In the genomic region with DNA sequence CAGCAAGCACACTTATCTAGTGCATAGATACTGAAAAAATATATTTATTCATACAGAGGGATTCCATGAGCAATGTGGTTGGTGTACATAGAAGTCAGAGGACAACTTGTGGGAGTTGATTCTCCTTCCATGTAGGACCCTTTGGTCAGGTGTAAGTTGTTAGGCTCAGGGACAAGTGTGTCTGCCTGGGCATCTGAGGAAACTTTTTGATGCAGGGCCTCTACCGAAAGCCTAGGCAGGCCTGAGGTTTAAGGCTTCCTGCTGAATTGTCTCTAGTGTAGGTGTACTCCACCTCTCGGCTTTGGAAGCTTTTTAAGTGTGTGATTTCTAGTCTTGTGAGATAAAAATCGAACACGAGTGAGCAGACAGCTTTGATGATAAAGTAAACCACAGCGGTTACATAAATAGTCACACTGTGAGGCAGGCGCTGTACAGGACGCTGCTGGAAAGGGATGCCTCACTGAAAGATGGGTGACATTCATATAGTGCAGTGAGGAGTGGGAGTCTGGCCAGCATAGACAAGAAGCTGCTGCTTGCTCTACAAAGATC, we compare ENCODE assay signal across 8 mouse cellular contexts. TPM values are rescaled to one million over a fixed set of nuclear protein-coding genes. Genes with fewer than 3 reads are reported as not detected.
DNase-seq lines count a peak whose midpoint lies in the region; ATAC-seq and TF ChIP-seq lines count a peak whose summit lies in the region.

No protein-coding gene starts in this region.

- peak overlapping the region; percentile 100 for H3K9ac ChIP-seq in forebrain, embryonic 14.5 days (ENCODE audit: low read length)
- peak overlapping the region; percentile 100 for H3K9ac ChIP-seq in liver, embryonic 11.5 days (ENCODE audit: low read depth, low read length)
- peak overlapping the region; percentile 99 for H3K9ac ChIP-seq in stomach, embryonic 15.5 days

- no peak for ATAC-seq in forebrain, embryonic 14.5 days
- no peak for ATAC-seq in liver, embryonic 11.5 days (replicated peaks; ENCODE audit: low FRiP score)
- ATAC-seq in stomach, embryonic 15.5 days (ENCODE audit: insufficient read depth, low FRiP score, low read depth): no peak

- peaks cover 29% of the 10 kb centered on the region for H3K36me3 ChIP-seq in heart, embryonic 10.5 days
- H3K36me3 ChIP-seq in E14TG2a.4 (ENCODE audit: insufficient read depth, low read length): peaks cover 64% of the 10 kb centered on the region
- H3K36me3 ChIP-seq in forebrain, embryonic 14.5 days (ENCODE audit: control insufficient read depth, insufficient read depth, low read length): peaks cover 13% of the 10 kb centered on the region
- peaks cover 21% of the 10 kb centered on the region for H3K36me3 ChIP-seq in liver, embryonic 11.5 days (ENCODE audit: control insufficient read depth, insufficient read depth, low read length)
- 0 out of 2 replicates have a peak, but pooled peaks cover 5% of the 10 kb centered on the region for H3K36me3 ChIP-seq in stomach, embryonic 15.5 days

- no peak for DNase-seq in heart, embryonic 10.5 days (ENCODE audit: low spot score)
- DNase-seq in heart, adult 18-20 months: no peak
- no peak for DNase-seq in forebrain, embryonic 14.5 days (ENCODE audit: low spot score)
- no peak for DNase-seq in liver, embryonic 11.5 days (ENCODE audit: low spot score)
- DNase-seq in embryo, embryonic 10 days (ENCODE audit: low spot score): no peak
- no peak for DNase-seq in adrenal gland, adult 18-20 months (ENCODE audit: low spot score in 2 of 2)

- H3K4me1 ChIP-seq in heart, embryonic 10.5 days: peaks cover 18% of the 10 kb centered on the region
- peaks cover 58% of the 10 kb centered on the region for H3K4me1 ChIP-seq in E14TG2a.4 (replicated peaks; ENCODE audit: low read depth, low read length)
- H3K4me1 ChIP-seq in forebrain, embryonic 14.5 days (ENCODE audit: control insufficient read depth, insufficient read depth, low read length): peaks cover 25% of the 10 kb centered on the region
- peaks cover 29% of the 10 kb centered on the region for H3K4me1 ChIP-seq in liver, embryonic 11.5 days (replicated peaks; ENCODE audit: control insufficient read depth, insufficient read depth, low read length)
- H3K4me1 ChIP-seq in stomach, embryonic 15.5 days: peaks cover 11% of the 10 kb centered on the region

- H3K4me2 ChIP-seq in forebrain, embryonic 14.5 days (ENCODE audit: low read length): peak overlapping the region; percentile 97
- H3K4me2 ChIP-seq in liver, embryonic 11.5 days: peak overlapping the region; percentile 95
- peak overlapping the region; percentile 81 for H3K4me2 ChIP-seq in stomach, embryonic 15.5 days

- peak overlapping the region; percentile 98 for H3K4me3 ChIP-seq in heart, embryonic 10.5 days
- peak overlapping the region; percentile 94 for H3K4me3 ChIP-seq in E14TG2a.4 (replicated peaks; ENCODE audit: low read length)
- H3K4me3 ChIP-seq in forebrain, embryonic 14.5 days (ENCODE audit: low read depth, low read length): peak overlapping the region; percentile 93
- peak overlapping the region; percentile 95 for H3K4me3 ChIP-seq in liver, embryonic 11.5 days (ENCODE audit: low read depth, low read length)
- H3K4me3 ChIP-seq in stomach, embryonic 15.5 days (replicated peaks): peak overlapping the region; percentile 97

- 14% methylated on average over 7 of the region's 7 CpGs for WGBS in heart, embryonic 10.5 days
- WGBS in forebrain, embryonic 14.5 days: 41% methylated on average over 7 of the region's 7 CpGs
- WGBS in liver, embryonic 11.5 days: 7% methylated on average over 7 of the region's 7 CpGs
- 2% methylated on average over 7 of the region's 7 CpGs for WGBS in stomach, embryonic 15.5 days

- no peaks in the 10 kb centered on the region for H3K9me3 ChIP-seq in heart, embryonic 10.5 days
- H3K9me3 ChIP-seq in E14TG2a.4 (ENCODE audit: low read length): no peaks in the 10 kb centered on the region
- H3K9me3 ChIP-seq in forebrain, embryonic 14.5 days (replicated peaks; ENCODE audit: control insufficient read depth, low read length): no peaks in the 10 kb centered on the region
- H3K9me3 ChIP-seq in liver, embryonic 11.5 days (ENCODE audit: control insufficient read depth, low read length): no peaks in the 10 kb centered on the region
- no peaks in the 10 kb centered on the region for H3K9me3 ChIP-seq in stomach, embryonic 15.5 days

- no peak for TF ChIP-seq CTCF in E14TG2a.4 (conservative IDR thresholded peaks at IDR 0.05; ENCODE audit: low read length)

- peak overlapping the region; percentile 100 for H3K27ac ChIP-seq in heart, embryonic 10.5 days
- 0 out of 2 replicates have a peak overlapping the region, but pooled peaks have one; percentile 100 for H3K27ac ChIP-seq in forebrain, embryonic 14.5 days (ENCODE audit: low read depth, low read length)
- no peak overlapping the region for H3K27ac ChIP-seq in liver, embryonic 11.5 days (ENCODE audit: low read depth, low read length)
- peak overlapping the region; percentile 99; the same call in 1 of the 2 replicates for H3K27ac ChIP-seq in stomach, embryonic 15.5 days

- no peaks in the 10 kb centered on the region for H3K27me3 ChIP-seq in heart, embryonic 10.5 days (ENCODE audit: insufficient read depth, poor library complexity, severe bottlenecking)
- no peaks in the 10 kb centered on the region for H3K27me3 ChIP-seq in E14TG2a.4 (ENCODE audit: insufficient read depth, low read length)
- no peaks in the 10 kb centered on the region for H3K27me3 ChIP-seq in forebrain, embryonic 14.5 days (replicated peaks; ENCODE audit: control insufficient read depth, insufficient read depth, low read length)
- H3K27me3 ChIP-seq in liver, embryonic 11.5 days (replicated peaks; ENCODE audit: control insufficient read depth, insufficient read depth, low read length): no peaks in the 10 kb centered on the region
- no peaks in the 10 kb centered on the region for H3K27me3 ChIP-seq in stomach, embryonic 15.5 days (replicated peaks)

RNA-seq across cellular contexts. Expression of a gene that starts 1.6 kb away (rescaled TPM):
- 179 and 249 TPM in 2 replicates for polyA plus RNA-seq in heart, embryonic 10.5 days (2016; fragmentation: Nextera tagmentation; extraction: Ambion mirVana)
- 10 to 100 TPM; 51.2 to 52.5 TPM for total RNA-seq in heart, adult 18-20 months (2021)
- 292 and 293 TPM in 2 replicates for polyA plus RNA-seq in forebrain, embryonic 14.5 days (2014; fragmentation: Nextera tagmentation; extraction: Ambion mirVana)
- polyA plus RNA-seq in liver, embryonic 11.5 days (2014; fragmentation: Nextera tagmentation; extraction: Ambion mirVana): 234 and 253 TPM in 2 replicates
- 191 and 208 TPM in 2 replicates for polyA plus RNA-seq in stomach, embryonic 15.5 days (2015; fragmentation: Nextera tagmentation; extraction: Ambion mirVana)
- total RNA-seq in adrenal gland, adult 18-20 months (2021): 100 to 1,000 TPM; 107 to 113 TPM

RNA-seq across cellular contexts. Expression of a gene that starts 1.7 kb away (rescaled TPM):
- polyA plus RNA-seq in heart, embryonic 10.5 days (2016; fragmentation: Nextera tagmentation; extraction: Ambion mirVana): 30.5 and 32.1 TPM in 2 replicates
- 100 to 1,000 TPM; 118 to 137 TPM for total RNA-seq in heart, adult 18-20 months (2021)
- polyA plus RNA-seq in forebrain, embryonic 14.5 days (2014; fragmentation: Nextera tagmentation; extraction: Ambion mirVana): 21.6 and 28.2 TPM in 2 replicates
- 29.7 and 33.1 TPM in 2 replicates for polyA plus RNA-seq in liver, embryonic 11.5 days (2014; fragmentation: Nextera tagmentation; extraction: Ambion mirVana)
- polyA plus RNA-seq in stomach, embryonic 15.5 days (2015; fragmentation: Nextera tagmentation; extraction: Ambion mirVana): 30.9 and 34.9 TPM in 2 replicates
- 10 to 100 TPM; 75.4 to 76.8 TPM for total RNA-seq in adrenal gland, adult 18-20 months (2021)

RNA-seq across cellular contexts. Expression of a gene that starts 45.8 kb away (rescaled TPM):
- polyA plus RNA-seq in heart, embryonic 10.5 days (2016; fragmentation: Nextera tagmentation; extraction: Ambion mirVana): 4.2 and 10.8 TPM in 2 replicates
- 1 to 10 TPM; 4.4 to 5.0 TPM for total RNA-seq in heart, adult 18-20 months (2021)
- 3.1 and 4.7 TPM in 2 replicates for polyA plus RNA-seq in forebrain, embryonic 14.5 days (2014; fragmentation: Nextera tagmentation; extraction: Ambion mirVana)
- polyA plus RNA-seq in liver, embryonic 11.5 days (2014; fragmentation: Nextera tagmentation; extraction: Ambion mirVana): 12.1 and 15.4 TPM in 2 replicates
- polyA plus RNA-seq in stomach, embryonic 15.5 days (2015; fragmentation: Nextera tagmentation; extraction: Ambion mirVana): 57.5 and 78.6 TPM in 2 replicates
- total RNA-seq in adrenal gland, adult 18-20 months (2021): under 1 TPM in 1 of 2 experiments, not detected in 1; 0.30 TPM

RNA-seq across cellular contexts. Expression of a gene that starts 54.3 kb away (rescaled TPM):
- 102 and 155 TPM in 2 replicates for polyA plus RNA-seq in heart, embryonic 10.5 days (2016; fragmentation: Nextera tagmentation; extraction: Ambion mirVana)
- total RNA-seq in heart, adult 18-20 months (2021): 100 to 1,000 TPM; 321 to 331 TPM
- 1.8 TPM in 2 replicates for polyA plus RNA-seq in forebrain, embryonic 14.5 days (2014; fragmentation: Nextera tagmentation; extraction: Ambion mirVana)
- polyA plus RNA-seq in liver, embryonic 11.5 days (2014; fragmentation: Nextera tagmentation; extraction: Ambion mirVana): 3.7 and 5.5 TPM in 2 replicates
- 35.8 and 37.5 TPM in 2 replicates for polyA plus RNA-seq in stomach, embryonic 15.5 days (2015; fragmentation: Nextera tagmentation; extraction: Ambion mirVana)
- 1 to 10 TPM; 4.3 to 5.8 TPM for total RNA-seq in adrenal gland, adult 18-20 months (2021)
